Mouse (Mus musculus): ENCODE data around the gene Obsl1. TPM values are rescaled to one million over a fixed set of nuclear protein-coding genes. Genes with fewer than 3 reads are reported as not detected.
A peak's percentile ranks its signal among the peaks of the same experiment; 100 is the strongest.

Gene Obsl1
- polyA plus RNA-seq, 1 experiment from 2014 or later: 6.3 TPM

DNA sequence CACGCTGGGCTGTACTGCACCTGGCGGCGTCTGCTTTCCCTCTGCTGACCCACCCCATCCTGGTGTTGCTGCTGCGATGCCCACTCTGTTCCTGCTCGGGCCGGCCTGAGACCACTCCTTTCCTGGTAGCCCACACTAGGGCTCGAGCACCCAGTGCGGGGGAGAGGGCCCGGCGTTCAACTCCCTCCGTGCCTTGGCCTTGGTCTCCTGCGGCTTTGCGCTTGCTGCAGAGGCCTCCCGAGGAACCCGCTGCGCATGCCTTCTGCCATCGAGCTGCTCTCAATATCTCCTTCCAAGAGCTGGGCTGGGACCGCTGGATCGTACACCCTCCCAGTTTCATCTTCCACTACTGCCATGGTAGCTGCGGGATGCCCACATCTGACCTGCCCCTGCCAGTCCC lies 3.3 kb upstream of the Obsl1 start:
- no peak overlapping the region for H3K4me3 ChIP-seq (ENCODE audit: low read depth, low read length)
- H3K4me1 ChIP-seq (ENCODE audit: control insufficient read depth, low read depth, low read length): no peaks in the 10 kb centered on the region; the same call in 1 of the 2 replicates
- H3K27ac ChIP-seq (ENCODE audit: low read length): no peak overlapping the region
- H3K4me2 ChIP-seq (ENCODE audit: low read depth, low read length): no peak overlapping the region
- no peaks in the 10 kb centered on the region for H3K9me3 ChIP-seq (replicated peaks; ENCODE audit: control insufficient read depth, low read length)
- no peak for ATAC-seq (ENCODE audit: low read depth)
- no peak overlapping the region for H3K9ac ChIP-seq (ENCODE audit: low read depth, low read length)
- peaks cover 32% of the 10 kb centered on the region for H3K27me3 ChIP-seq (ENCODE audit: control insufficient read depth, insufficient read depth, low read depth, low read length)
- no peaks in the 10 kb centered on the region for H3K36me3 ChIP-seq (ENCODE audit: control insufficient read depth, insufficient read depth)
- WGBS (ENCODE audit: insufficient replicate concordance): 60% methylated on average over 20 of the region's 20 CpGs

DNA sequence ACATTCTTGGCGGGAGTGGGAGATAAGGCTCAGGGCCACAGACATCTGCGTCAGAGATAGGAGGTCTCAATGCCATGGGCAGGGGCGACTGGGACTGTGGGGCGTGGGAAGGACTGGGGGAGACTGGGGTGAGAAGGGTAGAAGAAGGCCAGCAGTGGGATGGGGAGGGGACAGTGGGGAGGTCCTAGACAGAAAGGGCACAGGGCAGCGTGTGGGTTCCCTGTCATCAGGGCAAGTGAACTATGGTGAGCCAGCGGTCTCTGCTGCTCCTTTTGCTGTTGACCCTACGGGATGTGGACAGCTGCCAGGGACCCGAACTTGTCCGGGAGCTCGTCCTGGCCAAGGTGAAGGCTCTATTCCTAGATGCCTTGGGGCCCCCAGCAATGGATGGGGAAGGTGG lies 754 bp upstream of the Obsl1 start, which contains the start of gene Inha:
Gene Inha (plus strand): TSS at position 72 of the 400 bp plus-strand sequence.
- peaks cover 44% of the 10 kb centered on the region for H3K27me3 ChIP-seq (ENCODE audit: control insufficient read depth, insufficient read depth, low read depth, low read length)
- 48% methylated on average over 10 of the region's 10 CpGs for WGBS (ENCODE audit: insufficient replicate concordance)
- H3K27ac ChIP-seq (ENCODE audit: low read length): peak within 1 kb of the TSS; percentile 43

DNA sequence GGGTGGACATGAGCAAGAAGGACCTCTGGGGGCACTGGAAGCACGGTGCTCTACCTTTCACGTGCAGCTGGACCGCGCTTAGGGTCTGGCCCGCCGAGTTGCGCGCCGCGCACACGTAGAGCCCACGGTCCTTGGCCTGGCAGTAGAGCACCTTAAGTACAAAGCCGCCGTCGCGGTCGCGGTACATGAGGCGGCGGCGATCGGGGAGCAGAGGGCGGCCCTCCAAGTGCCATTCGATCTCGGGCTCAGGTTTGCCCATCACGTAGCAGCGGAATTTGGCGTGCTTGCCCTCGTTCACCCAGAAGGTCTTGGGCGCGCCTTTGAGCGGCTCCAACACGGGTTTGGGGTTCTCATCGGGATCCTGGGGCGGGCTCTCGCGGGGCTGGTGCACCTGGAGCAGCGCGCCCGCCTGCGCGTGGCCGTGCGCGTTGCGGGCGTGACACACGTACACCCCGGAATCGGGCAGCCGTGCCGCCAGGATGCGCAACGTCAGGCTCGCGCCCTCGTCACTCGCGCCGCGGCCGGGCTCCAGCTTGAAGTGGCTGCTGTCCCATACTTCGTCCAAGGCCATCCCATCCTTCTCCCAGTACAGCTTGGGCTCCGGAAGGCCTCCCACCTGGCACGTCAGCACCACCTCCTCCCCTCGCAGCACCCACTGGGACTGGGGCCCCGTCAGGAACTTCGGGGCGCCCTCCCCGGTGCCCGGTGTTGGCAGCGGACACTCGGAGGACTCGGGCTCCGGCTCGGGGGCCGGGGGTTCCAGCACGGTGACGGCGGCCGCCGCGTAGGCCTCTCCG lies 895 bp downstream of the Obsl1 start:
- Histone ChIP-seq H3K4me3 (ENCODE audit: low read depth, low read length) (peak overlapping the region; percentile 60), H3K4me2 (ENCODE audit: low read depth, low read length) (peak overlapping the region; percentile 63), H3K9ac (ENCODE audit: low read depth, low read length) (peak overlapping the region; percentile 56), H3K4me1 (ENCODE audit: control insufficient read depth, low read depth, low read length) (no peaks in the 10 kb centered on the region), H3K27me3 (ENCODE audit: control insufficient read depth, insufficient read depth, low read depth, low read length) (peaks cover 44% of the 10 kb centered on the region), H3K9me3 (replicated peaks; ENCODE audit: control insufficient read depth, low read length) (no peaks in the 10 kb centered on the region), H3K36me3 (ENCODE audit: control insufficient read depth, insufficient read depth) (no peaks in the 10 kb centered on the region), H3K27ac (ENCODE audit: low read length) (peak overlapping the region; percentile 43; the same call in 1 of the 2 replicates)
- 1% methylated on average over 84 of the region's 84 CpGs for WGBS (ENCODE audit: insufficient replicate concordance)
- no peak for ATAC-seq (ENCODE audit: low read depth)

More for the DNA sequence above, 754 bp upstream of the Obsl1 start, which contains the start of gene Inha:
- Histone ChIP-seq H3K9me3 (replicated peaks; ENCODE audit: control insufficient read depth, low read length) (no peaks in the 10 kb centered on the region), H3K36me3 (ENCODE audit: control insufficient read depth, insufficient read depth) (no peaks in the 10 kb centered on the region), H3K4me3 (ENCODE audit: low read depth, low read length) (peak within 1 kb of the TSS; percentile 60), H3K4me1 (ENCODE audit: control insufficient read depth, low read depth, low read length) (no peaks in the 10 kb centered on the region; the same call in 1 of the 2 replicates), H3K9ac (ENCODE audit: low read depth, low read length) (peak within 1 kb of the TSS; percentile 56), H3K4me2 (ENCODE audit: low read depth, low read length) (peak within 1 kb of the TSS; percentile 63)
- no peak for ATAC-seq (ENCODE audit: low read depth)

DNA sequence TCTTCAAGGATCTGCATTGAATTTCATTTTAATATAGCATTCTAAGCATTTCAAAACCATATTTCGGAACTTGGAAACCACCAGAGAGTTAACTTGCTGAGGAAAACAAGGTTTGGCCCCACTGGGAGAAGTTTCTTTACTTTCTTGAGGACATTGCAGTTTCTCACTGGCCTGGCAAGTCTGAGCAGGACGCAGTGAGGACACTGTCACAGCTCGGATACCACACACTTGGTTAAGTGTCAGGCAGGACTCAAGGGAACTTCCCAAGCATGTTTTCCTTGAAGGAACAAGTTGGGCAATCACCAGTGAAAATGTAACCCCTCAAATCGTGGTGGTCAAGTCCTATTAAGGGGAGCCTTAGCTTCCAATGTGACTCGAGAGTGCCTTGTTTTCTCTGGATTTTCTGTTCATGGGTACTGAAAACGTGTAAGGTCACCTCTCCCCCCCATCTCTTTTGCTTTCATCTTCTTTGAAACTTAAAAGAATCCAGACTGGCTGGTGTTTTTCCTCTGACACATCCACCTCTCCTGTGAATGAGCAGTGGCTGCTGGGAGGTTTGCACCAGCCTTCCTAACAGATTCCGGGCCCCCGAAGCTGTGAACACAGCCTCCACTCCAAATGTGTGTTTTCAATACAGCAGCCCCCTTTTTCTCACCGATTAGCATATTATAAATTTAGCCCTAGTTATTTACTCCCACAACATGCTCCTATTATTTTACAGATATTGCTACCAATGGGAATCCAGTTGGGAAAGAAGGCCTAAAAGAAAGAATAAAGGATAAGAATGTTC lies 1.8 kb downstream of the Obsl1 start:
- H3K27ac ChIP-seq (ENCODE audit: low read length): no peak overlapping the region
- H3K4me1 ChIP-seq (ENCODE audit: control insufficient read depth, low read depth, low read length): no peaks in the 10 kb centered on the region
- H3K27me3 ChIP-seq (ENCODE audit: control insufficient read depth, insufficient read depth, low read depth, low read length): peaks cover 44% of the 10 kb centered on the region
- no peak overlapping the region; the same call in 1 of the 2 replicates for H3K4me3 ChIP-seq (ENCODE audit: low read depth, low read length)
- H3K9me3 ChIP-seq (replicated peaks; ENCODE audit: control insufficient read depth, low read length): no peaks in the 10 kb centered on the region
- H3K36me3 ChIP-seq (ENCODE audit: control insufficient read depth, insufficient read depth): no peaks in the 10 kb centered on the region
- no peak overlapping the region for H3K9ac ChIP-seq (ENCODE audit: low read depth, low read length)
- ATAC-seq (ENCODE audit: low read depth): no peak
- H3K4me2 ChIP-seq (ENCODE audit: low read depth, low read length): peak overlapping the region; percentile 63; the same call in 1 of the 2 replicates
- 53% methylated on average over 9 of the region's 9 CpGs for WGBS (ENCODE audit: insufficient replicate concordance)

DNA sequence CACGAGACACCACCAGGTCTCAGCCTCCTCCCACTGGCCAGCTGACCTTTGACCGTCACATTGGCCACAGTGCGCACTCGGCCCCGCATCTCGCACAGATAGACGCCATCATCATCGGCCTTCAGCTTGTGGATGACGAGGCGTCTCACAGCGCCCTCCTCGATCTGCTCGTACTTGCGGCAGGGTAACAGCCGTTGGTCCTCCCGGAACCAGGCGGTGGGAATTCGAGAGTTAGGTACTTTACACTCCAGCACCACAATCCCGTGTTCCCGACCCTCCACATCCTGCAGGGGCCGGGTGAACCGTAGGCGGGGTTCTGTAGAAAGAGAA lies 2.6 kb downstream of the Obsl1 start:
- no peak for ATAC-seq (ENCODE audit: low read depth)
- Histone ChIP-seq H3K4me3 (ENCODE audit: low read depth, low read length) (no peak overlapping the region), H3K9me3 (replicated peaks; ENCODE audit: control insufficient read depth, low read length) (no peaks in the 10 kb centered on the region), H3K4me1 (ENCODE audit: control insufficient read depth, low read depth, low read length) (no peaks in the 10 kb centered on the region), H3K4me2 (ENCODE audit: low read depth, low read length) (no peak overlapping the region), H3K9ac (ENCODE audit: low read depth, low read length) (no peak overlapping the region), H3K27ac (ENCODE audit: low read length) (no peak overlapping the region), H3K36me3 (ENCODE audit: control insufficient read depth, insufficient read depth) (no peaks in the 10 kb centered on the region), H3K27me3 (ENCODE audit: control insufficient read depth, insufficient read depth, low read depth, low read length) (peaks cover 44% of the 10 kb centered on the region)
- WGBS (ENCODE audit: insufficient replicate concordance): 79% methylated on average over 23 of the region's 23 CpGs

DNA sequence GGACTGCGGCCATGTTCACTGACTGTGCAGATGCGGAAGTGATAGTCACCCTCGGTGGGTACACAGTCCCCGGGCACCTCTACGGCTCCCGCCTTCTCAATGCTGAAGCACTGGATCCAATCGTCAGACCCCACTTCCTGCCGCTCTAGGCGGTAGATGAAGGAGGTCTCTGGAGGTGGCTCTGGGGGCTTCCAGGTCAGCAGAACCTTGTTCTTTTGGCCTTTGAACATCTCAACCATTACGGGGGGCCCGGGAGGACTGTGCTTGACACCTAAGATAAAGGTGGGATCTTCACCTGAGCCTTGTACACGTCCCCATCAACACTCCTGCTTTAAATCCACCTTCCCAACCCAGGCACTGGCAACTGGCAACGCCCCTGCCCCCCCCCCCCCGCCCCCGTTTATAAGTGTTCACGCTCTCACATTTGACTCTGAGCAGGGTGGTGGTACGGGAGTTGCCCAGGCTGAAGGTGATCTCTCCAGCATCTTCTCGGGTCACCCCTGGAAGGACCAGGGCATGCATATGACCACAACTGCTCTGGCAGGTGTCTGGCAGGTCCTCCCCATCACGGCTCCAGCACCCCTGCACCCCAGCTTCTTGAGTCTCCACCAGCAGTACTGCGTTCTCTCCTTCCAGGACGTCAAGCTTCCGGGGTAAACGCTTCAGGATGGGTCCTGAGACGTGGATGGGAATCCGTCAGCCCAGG lies 3.2 kb downstream of the Obsl1 start:
- H3K27me3 ChIP-seq (ENCODE audit: control insufficient read depth, insufficient read depth, low read depth, low read length): peaks cover 44% of the 10 kb centered on the region
- H3K9me3 ChIP-seq (replicated peaks; ENCODE audit: control insufficient read depth, low read length): no peaks in the 10 kb centered on the region
- no peak overlapping the region for H3K9ac ChIP-seq (ENCODE audit: low read depth, low read length)
- ATAC-seq (ENCODE audit: low read depth): no peak
- H3K4me1 ChIP-seq (ENCODE audit: control insufficient read depth, low read depth, low read length): no peaks in the 10 kb centered on the region
- no peak overlapping the region for H3K27ac ChIP-seq (ENCODE audit: low read length)
- no peak overlapping the region for H3K4me3 ChIP-seq (ENCODE audit: low read depth, low read length)
- no peaks in the 10 kb centered on the region for H3K36me3 ChIP-seq (ENCODE audit: control insufficient read depth, insufficient read depth)
- no peak overlapping the region for H3K4me2 ChIP-seq (ENCODE audit: low read depth, low read length)
- WGBS (ENCODE audit: insufficient replicate concordance): 72% methylated on average over 25 of the region's 25 CpGs

DNA sequence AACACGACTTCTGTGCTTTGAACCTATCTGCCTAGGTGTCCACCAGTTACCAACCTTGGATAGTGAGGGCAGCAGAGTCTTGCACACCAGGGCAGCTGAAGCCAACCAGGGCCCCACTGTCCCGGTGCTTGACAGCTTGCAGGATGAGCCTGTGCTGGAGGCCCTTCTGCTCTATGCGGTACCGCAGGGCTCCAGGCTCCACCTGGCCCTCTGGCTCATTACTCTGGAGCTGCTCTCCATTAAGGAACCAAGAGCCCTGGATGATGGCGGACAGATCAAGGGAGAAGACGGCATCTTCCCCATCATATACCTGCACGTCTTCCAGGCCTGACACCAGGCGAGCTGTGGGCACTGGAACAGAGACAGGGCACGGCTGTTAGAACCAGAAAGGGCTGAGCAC lies 4.3 kb downstream of the Obsl1 start:
- Histone ChIP-seq H3K4me3 (ENCODE audit: low read depth, low read length) (no peak overlapping the region), H3K4me2 (ENCODE audit: low read depth, low read length) (no peak overlapping the region), H3K4me1 (ENCODE audit: control insufficient read depth, low read depth, low read length) (no peaks in the 10 kb centered on the region), H3K27me3 (ENCODE audit: control insufficient read depth, insufficient read depth, low read depth, low read length) (peaks cover 35% of the 10 kb centered on the region), H3K9ac (ENCODE audit: low read depth, low read length) (no peak overlapping the region), H3K9me3 (replicated peaks; ENCODE audit: control insufficient read depth, low read length) (no peaks in the 10 kb centered on the region), H3K27ac (ENCODE audit: low read length) (no peak overlapping the region), H3K36me3 (ENCODE audit: control insufficient read depth, insufficient read depth) (no peaks in the 10 kb centered on the region)
- 70% methylated on average over 9 of the region's 9 CpGs for WGBS (ENCODE audit: insufficient replicate concordance)
- ATAC-seq (ENCODE audit: low read depth): no peak

DNA sequence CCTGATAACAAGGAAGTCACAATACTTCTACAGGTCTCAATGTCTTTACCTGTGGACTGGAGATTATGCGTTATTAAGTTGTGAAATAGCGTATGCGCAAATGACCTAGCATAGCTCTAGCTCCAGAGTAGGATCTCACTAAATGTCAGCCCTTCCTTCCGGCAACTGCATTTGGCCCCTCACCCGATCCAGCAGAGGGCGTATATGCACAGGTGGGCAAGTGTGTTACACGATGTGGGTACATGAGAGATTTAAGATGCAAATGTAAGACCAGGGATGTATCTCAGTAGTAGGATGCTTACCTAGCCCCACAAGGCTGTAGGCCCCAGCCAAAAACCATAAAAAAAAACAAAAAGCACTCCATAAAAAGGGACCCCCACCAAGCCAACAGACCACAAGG lies 6.8 kb downstream of the Obsl1 start:
- peaks cover 11% of the 10 kb centered on the region for H3K27me3 ChIP-seq (ENCODE audit: control insufficient read depth, insufficient read depth, low read depth, low read length)
- no peak overlapping the region for H3K9ac ChIP-seq (ENCODE audit: low read depth, low read length)
- no peak overlapping the region for H3K4me3 ChIP-seq (ENCODE audit: low read depth, low read length)
- 69% methylated on average over 7 of the region's 7 CpGs for WGBS (ENCODE audit: insufficient replicate concordance)
- H3K9me3 ChIP-seq (replicated peaks; ENCODE audit: control insufficient read depth, low read length): no peaks in the 10 kb centered on the region
- no peaks in the 10 kb centered on the region for H3K36me3 ChIP-seq (ENCODE audit: control insufficient read depth, insufficient read depth)
- H3K27ac ChIP-seq (ENCODE audit: low read length): no peak overlapping the region
- H3K4me1 ChIP-seq (ENCODE audit: control insufficient read depth, low read depth, low read length): no peaks in the 10 kb centered on the region
- ATAC-seq (ENCODE audit: low read depth): no peak
- H3K4me2 ChIP-seq (ENCODE audit: low read depth, low read length): no peak overlapping the region
